Mouse (Mus musculus): ENCODE data around the gene Grik5.

- TF ChIP-seq CTCF (IDR thresholded peaks at IDR 0.05; ENCODE audit: extremely low read depth, insufficient read depth, low read length) (no peak), POLR2A (IDR thresholded peaks at IDR 0.05; ENCODE audit: extremely low read depth, insufficient read depth, low read length) (no peak)
These were observed 60.6 kb downstream of the Grik5 start for GRCm38 (mm10) chr7:25011592-25011991.

All from cortical plate, adult 2 months (tissue).